In the genomic region with DNA sequence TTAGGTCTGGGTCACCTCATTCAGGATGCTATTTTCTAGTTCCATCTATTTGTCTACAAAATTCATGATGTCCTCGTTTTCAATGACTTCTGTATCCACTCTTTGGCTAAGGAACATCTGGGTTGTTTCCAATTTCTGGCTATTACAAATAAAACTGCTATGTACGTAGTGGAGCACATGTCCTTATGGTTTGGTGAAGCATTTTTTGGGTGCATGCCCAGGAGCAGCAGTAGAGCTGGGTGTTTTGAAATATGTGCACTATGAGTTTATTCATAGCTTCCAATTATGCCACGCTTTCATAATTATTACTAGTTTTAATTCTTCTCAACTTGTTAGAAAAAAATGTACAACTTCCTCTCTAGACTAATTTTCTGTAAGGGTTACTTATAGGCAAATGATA, we compare ENCODE assay signal across 15 mouse cellular contexts.
DNase-seq lines count a peak whose midpoint lies in the region; ATAC-seq and TF ChIP-seq lines count a peak whose summit lies in the region.
"Had no signal": no experiment of that assay in that cellular context is flagged by ENCODE, and none has a peak within 500 bp of the region (broad histone marks: within the 10 kb centered on the region; RNA-seq: fewer than 3 reads in every experiment).

No protein-coding gene starts in this region.

- H3K4me2 ChIP-seq in embryonic facial prominence, embryonic 14.5 days (ENCODE audit: low read depth, low read length) = no peak overlapping the region
- no peak overlapping the region for H3K4me2 ChIP-seq in lung, embryonic 16.5 days (ENCODE audit: low read depth, low read length)
- H3K4me2 ChIP-seq: forebrain, embryonic 12.5 days; hindbrain, embryonic 14.5 days; midbrain, embryonic 15.5 days; neural tube, embryonic 13.5 days had no signal

- DNase-seq in embryonic facial prominence, embryonic 14.5 days (ENCODE audit: low spot score) = peak; percentile 55
- DNase-seq in embryonic facial prominence, embryonic 10.5 days (ENCODE audit: low spot score) = no peak
- DNase-seq in lung, adult 2 months = no peak
- peak; percentile 88 for DNase-seq in cerebellum, adult 9-11 months
- DNase-seq in layer of hippocampus, adult 9-11 months = peak; percentile 84
- no peak for DNase-seq in adrenal gland, adult (ENCODE audit: inconsistent age in 2 of 2, low spot score in 1 of 2)
- DNase-seq in c-Kit-positive CD71-positive TER-119-positive erythroid progenitor cells, embryonic 14.5 days (ENCODE audit: low spot score) = no peak
- DNase-seq: gastrocnemius, postnatal 36 days; kidney, adult 9 months; lung, postnatal 4 days had no signal

- H3K4me1 ChIP-seq in embryonic facial prominence, embryonic 14.5 days (ENCODE audit: control insufficient read depth, insufficient read depth, low read length) = no peaks in the 10 kb centered on the region
- no peaks in the 10 kb centered on the region for H3K4me1 ChIP-seq in embryonic facial prominence, embryonic 10.5 days
- no peaks in the 10 kb centered on the region for H3K4me1 ChIP-seq in lung, embryonic 16.5 days (replicated peaks; ENCODE audit: control insufficient read depth, insufficient read depth, low read length)
- no peaks in the 10 kb centered on the region for H3K4me1 ChIP-seq in lung, adult 2 months (ENCODE audit: control insufficient read depth, insufficient read depth, low read length)
- H3K4me1 ChIP-seq: forebrain, embryonic 12.5 days; midbrain, embryonic 15.5 days; neural tube, embryonic 13.5 days had no signal

- no peaks in the 10 kb centered on the region for H3K36me3 ChIP-seq in embryonic facial prominence, embryonic 14.5 days (ENCODE audit: control insufficient read depth, insufficient read depth, low read length)
- H3K36me3 ChIP-seq in embryonic facial prominence, embryonic 10.5 days (replicated peaks) = no peaks in the 10 kb centered on the region
- H3K36me3 ChIP-seq in lung, embryonic 16.5 days (ENCODE audit: control insufficient read depth, insufficient read depth, low read length) = no peaks in the 10 kb centered on the region
- H3K36me3 ChIP-seq: forebrain, embryonic 12.5 days; midbrain, embryonic 15.5 days; neural tube, embryonic 13.5 days had no signal

- TF ChIP-seq CTCF in lung, adult 2 months (IDR thresholded peaks at IDR 0.05; ENCODE audit: insufficient read depth, low read length) = no peak

- no peak overlapping the region for H3K9ac ChIP-seq in embryonic facial prominence, embryonic 14.5 days (ENCODE audit: low read depth, low read length)
- no peak overlapping the region for H3K9ac ChIP-seq in lung, embryonic 16.5 days (ENCODE audit: low read length)
- H3K9ac ChIP-seq: forebrain, embryonic 12.5 days; hindbrain, embryonic 14.5 days; midbrain, embryonic 15.5 days; neural tube, embryonic 13.5 days had no signal

- H3K27me3 ChIP-seq in embryonic facial prominence, embryonic 14.5 days (replicated peaks; ENCODE audit: control insufficient read depth, insufficient read depth, low read length) = no peaks in the 10 kb centered on the region
- H3K27me3 ChIP-seq in embryonic facial prominence, embryonic 10.5 days (replicated peaks; ENCODE audit: low read depth, poor library complexity, severe bottlenecking) = no peaks in the 10 kb centered on the region
- no peaks in the 10 kb centered on the region for H3K27me3 ChIP-seq in lung, embryonic 16.5 days (ENCODE audit: control insufficient read depth, insufficient read depth, low read depth, low read length)
- H3K27me3 ChIP-seq: forebrain, embryonic 12.5 days; midbrain, embryonic 15.5 days; neural tube, embryonic 13.5 days had no signal

- no peak overlapping the region for H3K27ac ChIP-seq in embryonic facial prominence, embryonic 14.5 days (replicated peaks; ENCODE audit: low read depth, low read length)
- H3K27ac ChIP-seq in embryonic facial prominence, embryonic 10.5 days (replicated peaks) = no peak overlapping the region
- H3K27ac ChIP-seq in lung, embryonic 16.5 days (ENCODE audit: low read length) = no peak overlapping the region
- H3K27ac ChIP-seq: forebrain, embryonic 12.5 days; hindbrain, embryonic 14.5 days; midbrain, embryonic 15.5 days; neural tube, embryonic 13.5 days had no signal

- ATAC-seq in embryonic facial prominence, embryonic 14.5 days (ENCODE audit: low read depth) = no peak
- ATAC-seq in lung, embryonic 16.5 days (ENCODE audit: low read depth) = peak; percentile 79
- ATAC-seq: midbrain, embryonic 15.5 days had no signal

- no peak for TF ChIP-seq POLR2A in lung, adult 2 months (IDR thresholded peaks at IDR 0.05; ENCODE audit: borderline replicate concordance, extremely low read depth, low read depth, low read length)

- no peaks in the 10 kb centered on the region for H3K9me3 ChIP-seq in embryonic facial prominence, embryonic 14.5 days (ENCODE audit: control insufficient read depth, low read length)
- no peaks in the 10 kb centered on the region for H3K9me3 ChIP-seq in embryonic facial prominence, embryonic 10.5 days
- H3K9me3 ChIP-seq in lung, embryonic 16.5 days (ENCODE audit: control insufficient read depth, low read length) = no peaks in the 10 kb centered on the region
- H3K9me3 ChIP-seq: forebrain, embryonic 12.5 days; midbrain, embryonic 15.5 days; neural tube, embryonic 13.5 days had no signal

- H3K4me3 ChIP-seq in embryonic facial prominence, embryonic 14.5 days (ENCODE audit: low read depth, low read length) = no peak overlapping the region
- no peak overlapping the region for H3K4me3 ChIP-seq in embryonic facial prominence, embryonic 10.5 days
- H3K4me3 ChIP-seq in lung, embryonic 16.5 days (ENCODE audit: low read length) = no peak overlapping the region
- H3K4me3 ChIP-seq in lung, adult 2 months (replicated peaks; ENCODE audit: extremely low read depth, low read depth, low read length) = no peak overlapping the region
- H3K4me3 ChIP-seq: forebrain, embryonic 12.5 days; midbrain, embryonic 15.5 days; neural tube, embryonic 13.5 days had no signal

- 59% methylated on average over 3 of the region's 3 CpGs for WGBS in embryonic facial prominence, embryonic 14.5 days
- WGBS in embryonic facial prominence, embryonic 10.5 days = 84% methylated on average over 3 of the region's 3 CpGs
- WGBS in lung, embryonic 16.5 days = 38% methylated on average over 3 of the region's 3 CpGs
- WGBS in lung, adult 2 months = 49% methylated on average over 3 of the region's 3 CpGs

Comparison
In these comparisons a context has a peak if more than half of its experiments do, and no peak if none do; other contexts are left out.
1. DNase-seq: peak in embryonic facial prominence, embryonic 14.5 days (single experiment), cerebellum, adult 9-11 months (single experiment) and layer of hippocampus, adult 9-11 months (single experiment); none in embryonic facial prominence, embryonic 10.5 days (single experiment), lung, adult 2 months (single experiment), adrenal gland, adult (0 of 2) and c-Kit-positive CD71-positive TER-119-positive erythroid progenitor cells, embryonic 14.5 days (single experiment).